Mouse (Mus musculus) heart, postnatal 0 days (tissue): ENCODE results near the gene Uqcrq.

ENCODE experiments used
- CTCF ChIP-seq: IDR thresholded peaks from 2 replicates; pipeline ENCODE4 v1.5.1; 2016; ENCODE audit warnings: antibody characterized with exemption, control low read depth, low read depth
- EP300 ChIP-seq: IDR thresholded peaks from 2 replicates; pipeline ENCODE4 v1.6.1; 2016; ENCODE audit warnings: antibody characterized with exemption, low read depth

DNA sequence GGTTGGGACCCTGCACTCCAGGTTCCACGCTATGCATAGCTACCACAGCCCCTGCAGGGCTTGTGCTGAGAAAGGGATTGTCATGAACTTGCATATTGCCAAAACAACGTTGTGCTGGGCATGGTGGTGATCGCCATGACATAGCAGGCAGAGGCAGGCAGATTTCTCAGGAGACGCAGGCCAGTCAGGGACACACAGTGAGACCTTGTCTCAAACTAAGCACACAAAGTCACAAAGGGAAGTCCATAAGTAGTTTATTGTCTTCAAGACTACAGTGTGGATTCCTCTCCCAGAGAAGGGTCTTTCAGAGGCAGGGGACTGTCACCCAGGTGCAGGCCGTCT is 1.9 kb downstream of the Uqcrq start:
- TF ChIP-seq CTCF = no peak
- TF ChIP-seq EP300 = no peak
